Mouse (Mus musculus) spleen, adult 2 months (tissue): ENCODE measurements at regions not wholly inside any gene's neighbourhood (a gene's known extent, or its start where the extent isn't known, plus 50 kb on each side); places are given as distances from the start of the nearest gene placed in this dataset.

Source experiments
- CTCF ChIP-seq: fragments of 200-500 bp; IDR thresholded peaks from 2 replicates; pipeline ENCODE4 v1.5.1; 2011; ENCODE audit warnings: mild to moderate bottlenecking, inconsistent platforms; ENCODE audit not compliant: insufficient read depth, insufficient read length, insufficient replicate concordance; ENCODE audit errors: extremely low read depth
- POLR2A ChIP-seq: fragments of 200-500 bp; IDR thresholded peaks from 2 replicates; pipeline ENCODE4 v1.6.1; 2011; ENCODE audit warnings: low read depth, low read length, inconsistent platforms

GRCm38 (mm10) chr3:106936067-106936466 lies 99.9 kb upstream of the Kcna3 start:
- TF ChIP-seq CTCF (no peak), POLR2A (no peak)
